Mouse (Mus musculus): ENCODE data around the gene Ptpn6.

Ptpn6 gene

GRCm38 (mm10) chr6:124738511-124739023 is at the start of gene Ptpn6:
Ptpn6 (minus strand) TSS chr6:124738714.
- DNase-seq (ENCODE audit: low spot score), result peak; percentile 53

GRCm38 (mm10) chr6:124787722-124788121 is 49.2 kb upstream of the Ptpn6 start:
- no peak for DNase-seq (ENCODE audit: low spot score)

- no peak for DNase-seq (ENCODE audit: low spot score)
Measured at GRCm38 (mm10) chr6:124786756-124787420, 48.4 kb upstream of the Ptpn6 start.

GRCm38 (mm10) chr6:124782436-124782835 is 43.9 kb upstream of the Ptpn6 start:
- no peak for DNase-seq (ENCODE audit: low spot score)

GRCm38 (mm10) chr6:124780917-124781316 is 42.4 kb upstream of the Ptpn6 start:
- DNase-seq (ENCODE audit: low spot score), result no peak

GRCm38 (mm10) chr6:124779984-124780416 is 41.5 kb upstream of the Ptpn6 start:
- no peak for DNase-seq (ENCODE audit: low spot score)

GRCm38 (mm10) chr6:124779222-124779983 is 40.9 kb upstream of the Ptpn6 start, which contains the start of gene Lrrc23:
Lrrc23 (minus strand) TSS chr6:124779727.
- no peak for DNase-seq (ENCODE audit: low spot score)

- DNase-seq (ENCODE audit: low spot score), result no peak
Measured at GRCm38 (mm10) chr6:124770511-124770910, 32.0 kb upstream of the Ptpn6 start.

- DNase-seq (ENCODE audit: low spot score), result no peak
Measured at GRCm38 (mm10) chr6:124770013-124770412, 31.5 kb upstream of the Ptpn6 start.

GRCm38 (mm10) chr6:124769101-124769765 is 30.7 kb upstream of the Ptpn6 start, which contains the start of gene Eno2:
Eno2 (minus strand) TSS chr6:124769673.
- DNase-seq (ENCODE audit: low spot score), result no peak

GRCm38 (mm10) chr6:124768704-124769044 is 30.2 kb upstream of the Ptpn6 start:
- no peak for DNase-seq (ENCODE audit: low spot score)

- DNase-seq (ENCODE audit: low spot score), result no peak
Measured at GRCm38 (mm10) chr6:124767920-124768703, 29.6 kb upstream of the Ptpn6 start.

- no peak for DNase-seq (ENCODE audit: low spot score)
Measured at GRCm38 (mm10) chr6:124767536-124767919, 29.0 kb upstream of the Ptpn6 start.

- DNase-seq (ENCODE audit: low spot score), result no peak
Measured at GRCm38 (mm10) chr6:124765951-124766350, 27.4 kb upstream of the Ptpn6 start.

- peak; percentile 84 for DNase-seq (ENCODE audit: low spot score)
Measured at GRCm38 (mm10) chr6:124759259-124759658, 20.7 kb upstream of the Ptpn6 start.

- no peak for DNase-seq (ENCODE audit: low spot score)
Measured at GRCm38 (mm10) chr6:124758849-124759232, 20.3 kb upstream of the Ptpn6 start.

GRCm38 (mm10) chr6:124757909-124758848 is 19.7 kb upstream of the Ptpn6 start:
- DNase-seq (ENCODE audit: low spot score), result no peak

- DNase-seq (ENCODE audit: low spot score), result no peak
Measured at GRCm38 (mm10) chr6:124757351-124757880, 18.9 kb upstream of the Ptpn6 start.

GRCm38 (mm10) chr6:124756652-124757350 is 18.3 kb upstream of the Ptpn6 start:
- peak; percentile 76 for DNase-seq (ENCODE audit: low spot score)

Data from urinary bladder, postnatal 25 days (tissue).